Mouse (Mus musculus) thymus, adult 2 months (tissue): Measurements from ENCODE around the gene Fbxo8. TPM values are rescaled to one million over a fixed set of nuclear protein-coding genes. Genes with fewer than 3 reads are reported as not detected.

ENCODE experiments used
- DNase-seq: peaks from one replicate; pipeline ENCODE4 v3.0.0; 2021
- H3K27ac ChIP-seq: fragments of 200-500 bp; 2 replicates; pipeline ENCODE4 v1.5.1; 2012; ENCODE audit warnings: low read length, control low read depth; ENCODE audit not compliant: control insufficient read depth, insufficient read depth
- H3K27me3 ChIP-seq: fragments of 200-500 bp; 2 replicates; pipeline ENCODE4 v1.6.1; 2012; ENCODE audit warnings: mild to moderate bottlenecking, low read length, moderate library complexity, mixed read lengths; ENCODE audit not compliant: control insufficient read depth, insufficient read depth
- H3K36me3 ChIP-seq: fragments of 200-500 bp; 2 replicates; pipeline ENCODE4 v1.6.1; 2012; ENCODE audit warnings: mild to moderate bottlenecking, low read length, moderate library complexity; ENCODE audit not compliant: control insufficient read depth, insufficient read depth
- H3K4me1 ChIP-seq: fragments of 200-500 bp; replicated peaks from 2 replicates; pipeline ENCODE4 v1.6.1; 2012; ENCODE audit warnings: low read length; ENCODE audit not compliant: control insufficient read depth, insufficient read depth
- H3K4me3 ChIP-seq: fragments of 200-500 bp; 2 replicates; pipeline ENCODE4 v1.5.1; 2012; ENCODE audit warnings: mild to moderate bottlenecking, low read length, control low read depth, moderate library complexity; ENCODE audit not compliant: control insufficient read depth, insufficient read depth
- CTCF ChIP-seq: fragments of 200-500 bp; IDR thresholded peaks from 2 replicates; pipeline ENCODE4 v1.5.1; 2012; ENCODE audit warnings: mild to moderate bottlenecking, control low read depth, low read length, moderate library complexity, borderline replicate concordance; ENCODE audit not compliant: control insufficient read depth, poor library complexity, insufficient read depth; ENCODE audit errors: extremely low read depth
- POLR2A ChIP-seq: fragments of 200-500 bp; IDR thresholded peaks from 2 replicates; pipeline ENCODE4 v1.6.1; 2012; ENCODE audit warnings: mild to moderate bottlenecking, low read length, control low read depth, moderate library complexity; ENCODE audit not compliant: control insufficient read depth, poor library complexity, insufficient read depth; ENCODE audit errors: extremely low read depth
- WGBS: fragments of 180-500 bp; shearing (Covaris S2); methylation state at CpG from one replicate; pipeline ENCODE4 v1.1.7; 2018; 5-methylcytosine and 5-hydroxymethylcytosine counted together
- polyA plus RNA-seq: library from polyadenylated mRNA; depleted of rRNA; stranded (reverse); fragments of >200 nt; gene quantifications from 2 replicates; pipeline ENCODE4 v1.2.3, GENCODE M21; 2012

Gene Fbxo8
- polyA plus RNA-seq, 1 experiment, result 14.5 TPM

DNA sequence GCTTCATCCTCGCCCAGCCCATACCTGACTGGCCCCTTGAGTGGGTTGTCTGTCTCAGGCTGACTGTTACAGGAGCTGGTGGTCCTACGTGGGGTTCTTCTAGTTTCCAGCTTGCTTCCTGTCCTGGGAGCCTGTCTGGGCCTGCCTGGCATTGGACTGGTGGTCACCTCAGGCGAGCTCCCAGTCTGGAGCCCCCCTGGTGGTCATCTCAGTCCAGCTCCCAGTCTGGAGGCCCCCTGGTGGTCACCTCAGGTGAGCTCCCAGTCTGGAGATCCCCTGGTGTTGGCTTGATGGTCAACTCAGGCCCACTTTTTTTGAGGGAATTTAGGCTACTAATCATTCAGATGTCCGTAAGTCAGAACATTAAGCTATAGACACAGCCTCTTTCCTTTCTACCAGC, 29.8 kb upstream of the Fbxo8 start:
- Histone ChIP-seq H3K4me3 (no peak overlapping the region), H3K27me3 (no peaks in the 10 kb centered on the region), H3K27ac (no peak overlapping the region), H3K36me3 (no peaks in the 10 kb centered on the region), H3K4me1 (no peaks in the 10 kb centered on the region)
- 84% methylated on average over 4 of the region's 4 CpGs for WGBS
- no peak for TF ChIP-seq POLR2A
- no peak for TF ChIP-seq CTCF
- no peak for DNase-seq

DNA sequence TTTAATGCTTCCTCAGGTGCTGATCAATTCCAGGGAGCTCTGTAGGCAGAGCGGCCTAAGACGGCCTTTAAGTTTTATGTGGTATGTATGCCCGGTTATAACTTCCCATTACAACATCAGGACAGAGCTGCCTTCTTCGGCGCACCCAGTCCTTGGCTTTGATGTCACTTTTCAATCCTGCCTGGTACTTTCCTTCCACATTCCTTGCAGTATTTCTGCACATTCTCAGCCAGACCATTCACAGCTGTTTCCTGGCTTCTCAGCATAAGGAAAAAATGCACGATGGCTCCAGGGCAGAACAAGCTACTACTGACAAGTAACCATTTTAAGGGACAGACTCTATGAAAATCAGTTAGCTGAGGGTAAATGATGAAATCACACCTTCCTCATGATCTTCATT, 22.0 kb upstream of the Fbxo8 start:
- Histone ChIP-seq H3K36me3 (no peaks in the 10 kb centered on the region; the same call in 1 of the 2 replicates), H3K27ac (no peak overlapping the region), H3K27me3 (no peaks in the 10 kb centered on the region), H3K4me1 (no peaks in the 10 kb centered on the region), H3K4me3 (no peak overlapping the region)
- TF ChIP-seq POLR2A, result no peak
- TF ChIP-seq CTCF, result no peak
- DNase-seq, result no peak
- 92% methylated on average over 6 of the region's 6 CpGs for WGBS

DNA sequence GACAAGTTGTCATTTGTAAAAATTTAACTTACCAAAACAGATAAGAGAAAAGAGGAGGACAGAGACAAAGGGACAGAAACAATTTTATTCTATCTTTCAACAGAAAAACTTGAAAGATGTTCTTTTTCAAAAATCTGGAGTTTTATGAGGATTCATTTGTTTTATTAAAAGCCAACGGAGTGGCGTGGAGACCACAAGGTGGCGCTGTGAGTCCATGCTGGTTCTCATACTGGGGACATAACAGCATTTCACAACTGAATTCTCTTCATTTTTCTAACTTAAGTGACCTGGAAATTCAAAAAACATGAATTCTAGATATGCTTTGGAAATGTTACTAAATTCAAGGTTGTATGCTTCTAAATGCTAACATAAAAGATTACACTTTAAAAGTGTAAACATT, 20.5 kb upstream of the Fbxo8 start:
- peak; percentile 38 for DNase-seq
- Histone ChIP-seq H3K4me3 (no peak overlapping the region), H3K27ac (no peak overlapping the region), H3K36me3 (no peaks in the 10 kb centered on the region; the same call in 1 of the 2 replicates), H3K27me3 (no peaks in the 10 kb centered on the region), H3K4me1 (no peaks in the 10 kb centered on the region)
- no peak for TF ChIP-seq POLR2A
- no peak for TF ChIP-seq CTCF
- 15% methylated on average over 3 of the region's 3 CpGs for WGBS

DNA sequence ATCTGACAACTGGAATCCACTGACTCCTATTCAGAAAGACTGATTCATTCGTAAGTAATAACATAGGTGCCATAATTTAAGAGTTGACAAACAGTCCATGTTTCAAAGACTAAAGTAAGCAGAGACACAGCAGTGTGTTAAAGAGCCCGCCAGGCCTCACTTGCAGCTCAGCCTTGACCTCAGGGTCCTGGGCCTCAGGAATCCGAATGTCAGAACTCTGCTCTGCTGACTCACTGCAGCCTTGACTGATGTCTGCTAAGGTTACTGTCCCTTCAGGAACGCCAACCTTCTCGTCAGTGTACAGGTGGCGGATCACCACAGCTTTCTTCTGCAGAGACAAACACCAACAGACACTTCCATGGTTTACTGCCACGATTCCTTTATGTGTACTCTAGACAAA, 10.2 kb upstream of the Fbxo8 start:
- Histone ChIP-seq H3K27ac (no peak overlapping the region), H3K4me3 (no peak overlapping the region), H3K27me3 (no peaks in the 10 kb centered on the region), H3K36me3 (peaks cover 41% of the 10 kb centered on the region), H3K4me1 (no peaks in the 10 kb centered on the region)
- DNase-seq, result no peak
- 97% methylated on average over 7 of the region's 7 CpGs for WGBS
- TF ChIP-seq POLR2A (no peak), CTCF (no peak)

DNA sequence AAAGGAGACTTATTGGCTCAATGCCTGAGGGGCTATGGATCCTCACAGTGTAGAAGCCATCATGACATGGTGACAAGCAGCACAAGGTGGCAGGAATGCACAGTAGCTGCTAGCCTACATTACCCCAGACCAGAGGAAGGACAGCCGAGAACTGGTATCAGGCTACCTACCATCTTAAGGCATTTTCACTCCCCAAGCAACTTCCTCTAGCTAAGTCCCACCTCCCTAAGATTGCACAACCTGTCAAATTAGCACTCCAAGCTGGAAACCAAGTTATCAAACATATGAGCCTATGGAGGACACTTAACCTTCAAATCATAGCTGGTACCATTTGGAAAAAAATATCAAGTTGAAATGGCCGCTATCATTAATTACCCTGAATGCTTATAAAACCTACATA, 3.0 kb upstream of the Fbxo8 start:
- TF ChIP-seq CTCF (no peak), POLR2A (no peak)
- DNase-seq, result no peak
- Histone ChIP-seq H3K4me1 (no peaks in the 10 kb centered on the region; the same call in 1 of the 2 replicates), H3K27me3 (no peaks in the 10 kb centered on the region), H3K36me3 (peaks cover 6% of the 10 kb centered on the region), H3K4me3 (no peak overlapping the region), H3K27ac (no peak overlapping the region)
- 97% methylated on average over 2 of the region's 2 CpGs for WGBS

DNA sequence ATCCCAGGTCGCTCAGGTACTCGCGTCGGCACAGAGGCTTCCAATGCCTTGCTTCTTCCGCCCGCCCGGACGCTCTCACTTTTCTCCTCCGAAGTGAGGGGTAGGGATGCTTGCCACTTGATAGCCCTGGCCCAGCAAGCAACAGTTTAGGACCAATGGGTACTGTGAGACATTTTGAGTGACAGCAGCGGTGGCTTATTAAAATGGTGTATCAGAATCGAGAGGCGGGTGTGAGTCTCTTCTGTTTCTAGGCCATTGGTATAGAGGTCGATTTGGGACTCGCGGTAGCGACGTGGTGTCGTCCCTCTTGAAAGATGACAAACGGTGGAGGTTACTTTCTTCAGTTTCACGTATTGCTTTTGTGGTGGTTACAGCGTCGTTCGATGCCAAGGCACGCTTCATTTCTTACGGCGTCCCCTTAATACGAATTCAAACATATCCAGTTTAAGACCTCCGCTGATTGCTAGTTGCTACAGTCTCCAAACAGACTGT, 517 bp downstream of the Fbxo8 start:
- under 1% methylated on average over 28 of the region's 28 CpGs for WGBS
- H3K27me3 ChIP-seq, result no peaks in the 10 kb centered on the region
- H3K4me1 ChIP-seq, result no peaks in the 10 kb centered on the region; the same call in 1 of the 2 replicates
- DNase-seq, result peak; percentile 87
- TF ChIP-seq POLR2A, result no peak
- no peak for TF ChIP-seq CTCF
- no peaks in the 10 kb centered on the region for H3K36me3 ChIP-seq
- H3K27ac ChIP-seq, result peak overlapping the region; percentile 95
- peak overlapping the region; percentile 100 for H3K4me3 ChIP-seq

DNA sequence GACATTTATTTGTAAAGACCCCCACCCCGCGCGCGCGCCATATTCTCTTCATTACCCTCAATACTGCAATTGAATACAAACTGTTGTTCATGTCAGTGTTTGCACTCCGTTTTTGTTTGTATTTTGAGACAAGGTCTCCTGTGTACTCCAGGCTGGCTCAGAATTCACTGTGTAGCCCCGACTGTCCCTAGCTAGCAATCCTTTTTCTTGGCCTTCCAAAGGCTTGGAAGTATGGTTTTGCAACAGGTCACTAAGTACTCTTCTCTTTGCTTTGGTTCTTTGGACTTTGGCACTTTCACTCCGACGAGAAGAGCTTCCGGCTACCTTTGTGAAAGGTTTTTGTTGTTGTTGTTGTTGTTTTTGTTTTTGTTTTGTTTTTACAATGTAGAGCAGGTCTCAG, 1.2 kb downstream of the Fbxo8 start:
- Histone ChIP-seq H3K27me3 (no peaks in the 10 kb centered on the region), H3K36me3 (no peaks in the 10 kb centered on the region), H3K27ac (peak overlapping the region; percentile 95), H3K4me3 (no peak overlapping the region), H3K4me1 (no peaks in the 10 kb centered on the region; the same call in 1 of the 2 replicates)
- TF ChIP-seq POLR2A (no peak), CTCF (no peak)
- peak; percentile 5 for DNase-seq
- 21% methylated on average over 10 of the region's 10 CpGs for WGBS
